Mouse (Mus musculus) brain, embryonic 14.5 days (tissue): ENCODE data around the gene Kcnj8. TPM values are rescaled to one million over a fixed set of nuclear protein-coding genes. Genes with fewer than 3 reads are reported as not detected.
A peak's percentile ranks its signal among the peaks of the same experiment; 100 is the strongest.
"Not testable (repeated sequence)": the region's sequence is repeated elsewhere in the genome, so short reads cannot be mapped to it uniquely, and the experiment has no call there.

Experiments used
- DNase-seq: peaks from one replicate; pipeline ENCODE4 v3.0.0-alpha.2; 2011; ENCODE audit warnings: low read depth
- CTCF ChIP-seq: fragments of 200-500 bp; IDR thresholded peaks from 2 replicates; pipeline ENCODE4 v1.5.1; 2012; ENCODE audit warnings: inconsistent platforms, mild to moderate bottlenecking, moderate library complexity, borderline replicate concordance; ENCODE audit not compliant: insufficient read depth, insufficient read length; ENCODE audit errors: extremely low read depth
- POLR2A ChIP-seq: fragments of 200-500 bp; IDR thresholded peaks from 2 replicates; pipeline ENCODE4 v1.6.1; 2012; ENCODE audit warnings: mild to moderate bottlenecking, inconsistent platforms, borderline replicate concordance; ENCODE audit not compliant: poor library complexity, insufficient read depth, insufficient read length, severe bottlenecking; ENCODE audit errors: extremely low read depth
- polyA plus RNA-seq: library from polyadenylated mRNA; depleted of rRNA; stranded (reverse); fragments of >200 nt; gene quantifications from 2 replicates; pipeline ENCODE4 v1.2.3, GENCODE M21; 2012; rRNA removed

The Kcnj8 gene
- polyA plus RNA-seq, 1 experiment = 11.2 TPM

- TF ChIP-seq CTCF (no peak), POLR2A (no peak)
- no peak for DNase-seq
Observed at GRCm38 (mm10) chr6:142521591-142522110, 49.8 kb downstream of the Kcnj8 start.

GRCm38 (mm10) chr6:142519110-142519509, 52.3 kb downstream of the Kcnj8 start:
- TF ChIP-seq CTCF = peak; percentile 67; the same call in 1 of the 2 replicates
- no peak for TF ChIP-seq POLR2A
- DNase-seq = peak; percentile 79

- DNase-seq = not testable (repeated sequence)
Observed at GRCm38 (mm10) chr6:142515379-142515778, 56.0 kb downstream of the Kcnj8 start.

GRCm38 (mm10) chr6:142514912-142515311, 56.5 kb downstream of the Kcnj8 start:
- peak; percentile 65 for DNase-seq
- TF ChIP-seq CTCF (peak; percentile 47), POLR2A (no peak)

Other genes starting within 250 kb of the Kcnj8 start
- gene Slco1a5, start 248.6 kb downstream of the Kcnj8 start, polyA plus RNA-seq = 0.16 and 0.25 TPM in 2 replicates
- 12.2 and 15.5 TPM in 2 replicates for gene Pyroxd1, start 226.0 kb downstream of the Kcnj8 start, polyA plus RNA-seq
- 17.6 and 19.5 TPM in 2 replicates for gene Recql, start 184.5 kb downstream of the Kcnj8 start, polyA plus RNA-seq
- gene Golt1b, start 184.4 kb downstream of the Kcnj8 start, polyA plus RNA-seq = 25.3 and 32.2 TPM in 2 replicates
- gene Spx, start 158.2 kb downstream of the Kcnj8 start, polyA plus RNA-seq = 9.7 and 13.7 TPM in 2 replicates
- gene Gys2, start 98.5 kb downstream of the Kcnj8 start, polyA plus RNA-seq = not detected in 2 replicates
- 357 and 408 TPM in 2 replicates for gene Ldhb, start 63.7 kb downstream of the Kcnj8 start, polyA plus RNA-seq
- gene Abcc9, start 130.7 kb upstream of the Kcnj8 start, polyA plus RNA-seq = 4.4 and 8.0 TPM in 2 replicates
- 98.2 and 115 TPM in 2 replicates for gene Cmas, start 185.1 kb upstream of the Kcnj8 start, polyA plus RNA-seq
- 0.15 and 0.25 TPM in 2 replicates for gene Sult6b2, start 232.9 kb upstream of the Kcnj8 start, polyA plus RNA-seq